Mouse (Mus musculus): Measurements from ENCODE around the gene Golph3.

Gene Golph3

GRCm38 (mm10) chr15:12376491-12377069, 55.3 kb downstream of the Golph3 start:
- no peak for DNase-seq (ENCODE audit: extremely low read depth, low read depth, low spot score)

GRCm38 (mm10) chr15:12377800-12378199, 56.5 kb downstream of the Golph3 start:
- peak; percentile 95 for DNase-seq (ENCODE audit: extremely low read depth, low read depth, low spot score)

- DNase-seq (ENCODE audit: extremely low read depth, low read depth, low spot score), result no peak
These were observed 58.8 kb downstream of the Golph3 start for GRCm38 (mm10) chr15:12380057-12380456.

- no peak for DNase-seq (ENCODE audit: extremely low read depth, low read depth, low spot score)
These were observed 59.3 kb downstream of the Golph3 start for GRCm38 (mm10) chr15:12380548-12380947.

- DNase-seq (ENCODE audit: extremely low read depth, low read depth, low spot score), result peak; percentile 56
These were observed 63.4 kb downstream of the Golph3 start for GRCm38 (mm10) chr15:12384679-12385078.

- DNase-seq (ENCODE audit: extremely low read depth, low read depth, low spot score), result no peak
These were observed 67.7 kb downstream of the Golph3 start for GRCm38 (mm10) chr15:12388726-12389489.

GRCm38 (mm10) chr15:12394758-12395157, 73.5 kb downstream of the Golph3 start:
- DNase-seq (ENCODE audit: extremely low read depth, low read depth, low spot score), result no peak

GRCm38 (mm10) chr15:12397032-12397431, 75.8 kb downstream of the Golph3 start:
- DNase-seq (ENCODE audit: extremely low read depth, low read depth, low spot score), result no peak

Data from fat pad, adult 2 months (tissue).